Mouse (Mus musculus) ES-CJ7 (cell line): ENCODE data around the gene Etnppl.

ENCODE experiments used
- DNase-seq: peaks from one replicate; pipeline ENCODE4 v3.0.0; 2011; ENCODE audit warnings: low read depth, low spot score

Etnppl gene

GRCm38 (mm10) chr3:130677671-130678460, 60.6 kb downstream of the Etnppl start:
- no peak for DNase-seq

GRCm38 (mm10) chr3:130681226-130681625, 64.0 kb downstream of the Etnppl start:
- no peak for DNase-seq

GRCm38 (mm10) chr3:130682183-130682582, 64.9 kb downstream of the Etnppl start:
- no peak for DNase-seq

DNA sequence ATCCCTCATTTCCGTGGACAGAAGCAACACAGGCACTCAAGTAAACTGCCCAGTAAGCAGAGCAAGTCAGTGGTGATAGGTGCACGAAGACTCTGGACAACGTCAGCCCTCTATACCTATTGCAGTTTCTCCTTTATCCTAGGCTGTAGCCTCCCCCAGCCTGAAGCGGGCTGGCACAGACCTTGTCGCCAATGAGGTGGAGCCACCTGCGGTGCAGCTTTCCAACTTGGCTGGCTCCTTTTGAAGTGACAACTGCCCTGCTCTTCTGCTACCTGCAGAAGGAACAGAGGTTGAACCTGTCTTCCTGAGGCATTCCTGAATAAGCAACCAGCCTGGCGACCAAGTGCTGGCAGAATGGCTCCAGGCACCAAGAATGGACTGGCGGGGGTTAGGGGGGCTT, 66.6 kb downstream of the Etnppl start:
- no peak for DNase-seq

- no peak for DNase-seq
Observed at GRCm38 (mm10) chr3:130684276-130685013, 67.2 kb downstream of the Etnppl start.

DNA sequence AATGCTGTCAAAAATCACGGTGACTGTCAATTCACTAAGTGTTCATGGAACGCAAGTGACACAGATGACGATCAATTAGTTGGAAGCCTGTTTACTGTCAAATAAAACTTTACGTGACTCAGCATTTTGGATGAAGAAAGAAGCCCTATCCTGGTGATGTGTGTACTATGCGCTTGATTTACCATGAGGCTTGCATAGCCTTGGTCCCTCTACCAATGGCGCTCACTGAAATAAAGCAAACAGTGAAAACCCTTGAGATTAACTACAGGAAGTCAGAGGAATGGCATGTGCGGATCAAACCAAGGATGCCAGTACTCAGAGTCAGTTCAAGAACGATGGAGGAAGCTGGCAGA, 67.7 kb downstream of the Etnppl start:
- no peak for DNase-seq

DNA sequence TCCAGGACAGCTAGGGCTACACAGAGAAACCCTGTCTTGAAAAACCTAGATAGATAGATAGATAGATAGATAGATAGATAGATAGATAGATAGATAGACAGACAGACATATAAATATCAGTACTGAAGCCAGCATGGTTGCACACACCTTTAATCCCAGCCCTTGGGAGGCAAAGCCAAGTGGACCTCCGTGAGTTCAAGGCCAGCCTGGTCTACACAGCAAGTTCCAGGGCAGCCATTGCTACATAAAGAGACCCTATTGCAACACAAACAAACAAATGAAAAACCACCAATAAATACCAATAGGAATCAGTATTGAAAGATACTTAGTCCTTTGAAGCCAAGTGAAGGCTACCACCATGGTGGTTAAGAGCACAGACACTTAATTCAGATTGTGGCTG, 69.8 kb downstream of the Etnppl start:
- no peak for DNase-seq
